Mouse (Mus musculus): ENCODE measurements around the gene Ranbp17. TPM values are rescaled to one million over a fixed set of nuclear protein-coding genes. Genes with fewer than 3 reads are reported as not detected.

Ranbp17 gene
- polyA plus RNA-seq, 1 experiment from 2014 or later = 1.1 TPM

- DNase-seq = no peak
- Histone ChIP-seq H3K9ac (replicated peaks) (no peak overlapping the region), H3K4me2 (ENCODE audit: low read depth, low read length) (no peak overlapping the region), H3K36me3 (replicated peaks; ENCODE audit: insufficient read depth, low read length) (no peaks in the 10 kb centered on the region), H3K4me1 (ENCODE audit: insufficient read depth) (peaks cover 10% of the 10 kb centered on the region), H3K9me3 (ENCODE audit: low read length) (no peaks in the 10 kb centered on the region), H3K4me3 (ENCODE audit: low read depth, low read length) (no peak overlapping the region), H3K27me3 (ENCODE audit: insufficient read depth, low read length) (peaks cover 96% of the 10 kb centered on the region), H3K27ac (ENCODE audit: low read depth) (no peak overlapping the region)
- 19% methylated on average over 22 of the region's 22 CpGs for WGBS (ENCODE audit: insufficient replicate concordance)
- TF ChIP-seq CTCF (IDR thresholded peaks at IDR 0.05; ENCODE audit: low read depth) = no peak
- no peak for TF ChIP-seq EP300 (IDR thresholded peaks at IDR 0.05; ENCODE audit: low read depth)
- ATAC-seq = no peak
These were observed 315.0 kb downstream of the Ranbp17 start for GRCm38 (mm10) chr11:33198351-33199116.

- Histone ChIP-seq H3K9ac (replicated peaks) (no peak overlapping the region), H3K4me1 (ENCODE audit: insufficient read depth) (peaks cover 7% of the 10 kb centered on the region), H3K36me3 (replicated peaks; ENCODE audit: insufficient read depth, low read length) (no peaks in the 10 kb centered on the region), H3K9me3 (ENCODE audit: low read length) (no peaks in the 10 kb centered on the region), H3K4me2 (ENCODE audit: low read depth, low read length) (no peak overlapping the region), H3K27ac (ENCODE audit: low read depth) (no peak overlapping the region), H3K27me3 (ENCODE audit: insufficient read depth, low read length) (peaks cover 96% of the 10 kb centered on the region), H3K4me3 (ENCODE audit: low read depth, low read length) (no peak overlapping the region)
- no peak for ATAC-seq
- DNase-seq = no peak
- WGBS (ENCODE audit: insufficient replicate concordance) = 16% methylated on average over 15 of the region's 15 CpGs
- TF ChIP-seq CTCF (IDR thresholded peaks at IDR 0.05; ENCODE audit: low read depth) (no peak), EP300 (IDR thresholded peaks at IDR 0.05; ENCODE audit: low read depth) (no peak)
These were observed 315.9 kb downstream of the Ranbp17 start for GRCm38 (mm10) chr11:33197673-33198072.

- H3K9ac ChIP-seq (replicated peaks) = no peak overlapping the region
- H3K36me3 ChIP-seq (replicated peaks; ENCODE audit: insufficient read depth, low read length) = no peaks in the 10 kb centered on the region
- no peaks in the 10 kb centered on the region for H3K9me3 ChIP-seq (ENCODE audit: low read length)
- H3K4me3 ChIP-seq (ENCODE audit: low read depth, low read length) = no peak overlapping the region
- H3K4me1 ChIP-seq (ENCODE audit: insufficient read depth) = peaks cover 7% of the 10 kb centered on the region
- H3K4me2 ChIP-seq (ENCODE audit: low read depth, low read length) = no peak overlapping the region
- 28% methylated on average over 13 of the region's 13 CpGs for WGBS (ENCODE audit: insufficient replicate concordance)
- no peak for ATAC-seq
- no peak for DNase-seq
- H3K27me3 ChIP-seq (ENCODE audit: insufficient read depth, low read length) = peaks cover 93% of the 10 kb centered on the region
- no peak for TF ChIP-seq CTCF (IDR thresholded peaks at IDR 0.05; ENCODE audit: low read depth)
- TF ChIP-seq EP300 (IDR thresholded peaks at IDR 0.05; ENCODE audit: low read depth) = no peak
- H3K27ac ChIP-seq (ENCODE audit: low read depth) = no peak overlapping the region
These were observed 316.4 kb downstream of the Ranbp17 start for GRCm38 (mm10) chr11:33197133-33197514.

- WGBS (ENCODE audit: insufficient replicate concordance) = 9% methylated on average over 24 of the region's 24 CpGs
These were observed 317.0 kb downstream of the Ranbp17 start for GRCm38 (mm10) chr11:33196447-33197132.

GRCm38 (mm10) chr11:33195531-33196446 is 317.8 kb downstream of the Ranbp17 start:
- H3K36me3 ChIP-seq (replicated peaks; ENCODE audit: insufficient read depth, low read length) = no peaks in the 10 kb centered on the region
- no peak overlapping the region for H3K27ac ChIP-seq (ENCODE audit: low read depth)
- ATAC-seq = no peak
- no peak overlapping the region for H3K9ac ChIP-seq (replicated peaks)
- TF ChIP-seq CTCF (IDR thresholded peaks at IDR 0.05; ENCODE audit: low read depth) (no peak), EP300 (IDR thresholded peaks at IDR 0.05; ENCODE audit: low read depth) (no peak)
- H3K4me1 ChIP-seq (ENCODE audit: insufficient read depth) = peaks cover under 1% of the 10 kb centered on the region
- DNase-seq = no peak
- no peaks in the 10 kb centered on the region for H3K9me3 ChIP-seq (ENCODE audit: low read length)
- peaks cover 85% of the 10 kb centered on the region for H3K27me3 ChIP-seq (ENCODE audit: insufficient read depth, low read length)
- H3K4me3 ChIP-seq (ENCODE audit: low read depth, low read length) = no peak overlapping the region
- no peak overlapping the region for H3K4me2 ChIP-seq (ENCODE audit: low read depth, low read length)
- 6% methylated on average over 25 of the region's 25 CpGs for WGBS (ENCODE audit: insufficient replicate concordance)

More at GRCm38 (mm10) chr11:33196447-33197132, 317.0 kb downstream of the Ranbp17 start:
- Histone ChIP-seq H3K36me3 (replicated peaks; ENCODE audit: insufficient read depth, low read length) (no peaks in the 10 kb centered on the region), H3K4me3 (ENCODE audit: low read depth, low read length) (no peak overlapping the region), H3K4me2 (ENCODE audit: low read depth, low read length) (no peak overlapping the region), H3K4me1 (ENCODE audit: insufficient read depth) (peaks cover 7% of the 10 kb centered on the region), H3K9me3 (ENCODE audit: low read length) (no peaks in the 10 kb centered on the region), H3K27me3 (ENCODE audit: insufficient read depth, low read length) (peaks cover 90% of the 10 kb centered on the region), H3K9ac (replicated peaks) (no peak overlapping the region), H3K27ac (ENCODE audit: low read depth) (no peak overlapping the region)
- no peak for TF ChIP-seq EP300 (IDR thresholded peaks at IDR 0.05; ENCODE audit: low read depth)
- no peak for TF ChIP-seq CTCF (IDR thresholded peaks at IDR 0.05; ENCODE audit: low read depth)
- no peak for ATAC-seq
- no peak for DNase-seq

GRCm38 (mm10) chr11:33195061-33195460 is 318.5 kb downstream of the Ranbp17 start:
- Histone ChIP-seq H3K9ac (replicated peaks) (no peak overlapping the region), H3K27ac (ENCODE audit: low read depth) (no peak overlapping the region), H3K9me3 (ENCODE audit: low read length) (no peaks in the 10 kb centered on the region), H3K4me1 (ENCODE audit: insufficient read depth) (no peaks in the 10 kb centered on the region), H3K4me2 (ENCODE audit: low read depth, low read length) (no peak overlapping the region), H3K27me3 (ENCODE audit: insufficient read depth, low read length) (peaks cover 78% of the 10 kb centered on the region), H3K36me3 (replicated peaks; ENCODE audit: insufficient read depth, low read length) (no peaks in the 10 kb centered on the region), H3K4me3 (ENCODE audit: low read depth, low read length) (no peak overlapping the region)
- no peak for ATAC-seq
- TF ChIP-seq EP300 (IDR thresholded peaks at IDR 0.05; ENCODE audit: low read depth) (no peak), CTCF (IDR thresholded peaks at IDR 0.05; ENCODE audit: low read depth) (no peak)
- WGBS (ENCODE audit: insufficient replicate concordance) = 28% methylated on average over 7 of the region's 7 CpGs
- no peak for DNase-seq

All from liver, postnatal 0 days (tissue).